Mouse (Mus musculus): ENCODE measurements around the gene Flvcr2. TPM values are rescaled to one million over a fixed set of nuclear protein-coding genes. Genes with fewer than 3 reads are reported as not detected.

Flvcr2 gene
- polyA plus RNA-seq, 1 experiment from 2014 or later: 0.85 TPM

DNA sequence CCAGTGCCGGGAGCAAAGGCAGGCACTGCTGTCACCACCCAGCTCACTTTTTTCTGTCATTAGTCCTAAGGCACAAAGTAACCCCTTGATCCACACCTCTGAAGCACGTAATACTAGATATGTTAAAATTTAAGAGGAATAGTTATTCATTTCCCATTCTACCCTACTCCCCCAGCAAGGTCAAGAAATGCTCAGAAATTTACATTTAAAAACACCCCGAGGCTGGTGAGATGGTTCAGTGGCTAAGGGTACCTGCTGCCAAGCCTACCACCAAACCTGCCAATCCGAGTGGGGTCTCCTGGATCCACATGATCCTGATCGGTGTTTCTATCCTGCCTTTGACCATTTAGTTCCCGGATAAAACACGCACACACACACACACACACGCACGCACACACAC, 3.5 kb downstream of the Flvcr2 start:
- WGBS: 93% methylated on average over 9 of the region's 9 CpGs
- H3K4me3 ChIP-seq: no peak overlapping the region
- H3K27me3 ChIP-seq (ENCODE audit: low read depth, poor library complexity, severe bottlenecking): peaks cover 30% of the 10 kb centered on the region
- H3K9me3 ChIP-seq (replicated peaks): no peaks in the 10 kb centered on the region
- no peaks in the 10 kb centered on the region for H3K36me3 ChIP-seq
- H3K4me1 ChIP-seq: peaks cover 17% of the 10 kb centered on the region
- DNase-seq (ENCODE audit: low spot score): no peak
- H3K27ac ChIP-seq (replicated peaks): no peak overlapping the region

DNA sequence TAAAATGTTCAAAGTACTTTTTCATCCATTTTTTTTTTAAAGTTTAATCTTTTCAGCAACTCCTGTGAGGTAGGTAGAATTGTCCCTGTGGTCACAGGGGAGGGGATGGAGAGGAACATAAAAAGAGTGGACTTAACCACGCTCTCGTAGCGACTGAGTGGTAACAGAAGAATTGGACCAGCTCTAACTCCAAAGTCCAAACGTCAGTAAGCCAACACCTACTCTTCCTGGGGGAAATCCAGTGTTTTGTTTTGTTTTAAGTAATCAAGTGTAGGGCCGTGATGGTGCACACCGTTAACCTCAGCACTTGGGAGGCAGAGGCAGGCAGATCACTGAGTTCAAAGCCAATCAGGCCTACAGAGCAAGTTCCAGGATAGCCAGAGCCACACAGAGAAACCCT, 5.8 kb downstream of the Flvcr2 start:
- no peak for DNase-seq (ENCODE audit: low spot score)
- H3K4me3 ChIP-seq: no peak overlapping the region
- no peak overlapping the region for H3K27ac ChIP-seq (replicated peaks)
- H3K36me3 ChIP-seq: no peaks in the 10 kb centered on the region
- H3K9me3 ChIP-seq (replicated peaks): no peaks in the 10 kb centered on the region
- H3K27me3 ChIP-seq (ENCODE audit: low read depth, poor library complexity, severe bottlenecking): peaks cover 12% of the 10 kb centered on the region
- 92% methylated on average over 6 of the region's 6 CpGs for WGBS
- H3K4me1 ChIP-seq: peaks cover 1% of the 10 kb centered on the region; the same call in 1 of the 2 replicates

DNA sequence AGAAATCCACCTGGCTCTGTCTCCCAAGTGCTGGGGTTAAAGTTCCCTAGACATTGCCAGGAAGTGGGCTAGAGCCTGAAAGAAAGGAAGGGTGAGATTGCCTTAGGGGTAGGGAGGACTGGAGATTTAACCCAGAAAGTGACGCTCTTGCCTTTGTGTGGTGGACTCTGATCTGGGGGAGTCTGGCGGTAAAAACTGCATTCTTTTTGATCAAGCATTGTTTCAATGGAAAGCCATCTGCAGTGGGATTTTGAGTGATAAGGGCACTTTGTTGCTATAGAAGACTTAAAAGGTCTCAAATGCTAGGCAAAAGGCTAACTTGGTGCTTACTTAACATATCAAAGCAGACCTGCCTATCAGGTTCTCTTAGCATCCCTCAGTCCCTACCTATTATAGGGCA, 6.9 kb downstream of the Flvcr2 start:
- Histone ChIP-seq H3K27ac (replicated peaks) (no peak overlapping the region), H3K9me3 (replicated peaks) (no peaks in the 10 kb centered on the region), H3K4me1 (no peaks in the 10 kb centered on the region), H3K36me3 (no peaks in the 10 kb centered on the region), H3K27me3 (ENCODE audit: low read depth, poor library complexity, severe bottlenecking) (peaks cover 1% of the 10 kb centered on the region; the same call in 1 of the 2 replicates), H3K4me3 (no peak overlapping the region)
- DNase-seq (ENCODE audit: low spot score): no peak
- WGBS: 51% methylated on average over 2 of the region's 2 CpGs

DNA sequence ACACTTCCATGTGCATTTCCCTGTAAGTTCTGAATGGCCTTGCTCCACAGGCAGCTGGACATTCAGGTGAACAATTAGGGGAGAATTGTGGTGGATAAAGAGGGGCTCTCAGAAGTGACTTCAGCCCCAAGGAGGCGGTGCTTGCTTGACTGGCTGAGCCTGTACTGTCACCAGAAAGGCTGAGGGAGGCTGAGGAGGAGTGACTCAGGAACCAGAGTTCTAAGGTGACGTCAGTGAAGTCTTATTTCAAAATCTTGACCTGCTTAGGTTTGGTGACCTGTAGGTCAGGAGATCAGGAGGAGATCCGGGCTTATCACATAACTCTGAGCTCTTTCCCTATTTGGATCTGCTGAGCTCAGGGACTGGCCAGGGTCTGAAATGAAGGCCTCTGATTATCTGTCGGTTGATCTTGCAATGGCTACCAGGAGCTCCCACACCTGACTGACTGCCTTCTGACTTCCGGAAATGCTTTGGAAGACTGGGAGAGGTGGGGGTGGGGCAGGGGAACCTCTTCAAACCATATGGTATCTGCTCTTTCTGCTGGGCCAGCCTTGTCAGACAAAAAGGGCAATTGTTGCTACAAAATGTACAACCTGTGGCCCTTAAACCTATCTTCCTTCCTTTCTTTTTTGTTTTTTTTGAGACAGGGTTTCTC, 8.4 kb downstream of the Flvcr2 start:
- H3K4me1 ChIP-seq: no peaks in the 10 kb centered on the region
- 68% methylated on average over 5 of the region's 5 CpGs for WGBS
- H3K36me3 ChIP-seq: no peaks in the 10 kb centered on the region
- H3K9me3 ChIP-seq (replicated peaks): no peaks in the 10 kb centered on the region
- no peaks in the 10 kb centered on the region for H3K27me3 ChIP-seq (ENCODE audit: low read depth, poor library complexity, severe bottlenecking)
- no peak overlapping the region for H3K4me3 ChIP-seq
- no peak for DNase-seq (ENCODE audit: low spot score)
- no peak overlapping the region for H3K27ac ChIP-seq (replicated peaks)

DNA sequence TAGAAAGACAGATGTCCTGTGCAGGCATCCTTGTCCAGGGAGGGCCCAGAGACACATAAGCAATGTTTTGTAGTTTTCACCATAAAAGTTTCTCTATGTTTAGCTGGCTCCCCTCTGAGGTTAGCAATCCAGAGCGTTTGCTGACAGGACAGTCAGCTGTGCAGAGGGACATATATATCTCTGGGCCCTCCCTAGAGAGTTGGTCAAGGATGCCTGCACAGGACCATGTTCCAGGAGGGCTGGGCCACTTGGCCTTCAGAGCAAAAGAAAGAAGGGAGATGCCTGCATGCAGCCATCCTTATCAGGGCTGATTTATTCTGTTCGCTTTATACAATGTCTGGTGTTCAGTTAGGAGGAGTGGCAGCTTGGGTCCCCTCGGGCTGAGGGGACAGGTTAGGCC, 10.1 kb downstream of the Flvcr2 start:
- DNase-seq (ENCODE audit: low spot score): no peak
- Histone ChIP-seq H3K9me3 (replicated peaks) (no peaks in the 10 kb centered on the region), H3K27me3 (ENCODE audit: low read depth, poor library complexity, severe bottlenecking) (no peaks in the 10 kb centered on the region), H3K27ac (replicated peaks) (no peak overlapping the region), H3K4me1 (no peaks in the 10 kb centered on the region), H3K36me3 (no peaks in the 10 kb centered on the region), H3K4me3 (no peak overlapping the region)
- 80% methylated on average over 3 of the region's 3 CpGs for WGBS

DNA sequence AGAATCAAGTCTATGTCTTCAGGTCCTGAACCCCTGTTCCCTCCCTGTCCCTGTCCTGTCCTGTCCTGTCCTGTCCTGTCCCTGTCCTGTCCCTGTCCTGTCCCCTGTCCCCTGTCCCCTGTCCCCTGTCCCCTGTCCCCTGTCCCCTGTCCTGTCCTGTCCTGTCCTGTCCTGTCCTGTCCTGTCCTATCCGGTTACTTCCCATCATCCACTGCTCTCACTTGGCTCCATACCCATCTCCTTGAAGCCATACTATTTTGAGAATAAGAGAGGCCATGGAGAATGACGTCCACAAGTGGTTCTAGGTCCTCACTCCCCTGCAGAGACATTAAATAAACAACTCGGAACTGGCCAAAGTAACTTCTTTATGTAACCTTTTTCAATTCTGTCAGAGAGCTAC, 10.7 kb downstream of the Flvcr2 start:
- Histone ChIP-seq H3K9me3 (replicated peaks) (no peaks in the 10 kb centered on the region), H3K36me3 (no peaks in the 10 kb centered on the region), H3K27me3 (ENCODE audit: low read depth, poor library complexity, severe bottlenecking) (no peaks in the 10 kb centered on the region), H3K4me3 (no peak overlapping the region), H3K4me1 (no peaks in the 10 kb centered on the region), H3K27ac (replicated peaks) (no peak overlapping the region)
- DNase-seq (ENCODE audit: low spot score): no peak
- 73% methylated on average over 3 of the region's 3 CpGs for WGBS

GRCm38 (mm10) chr12:85758741-85759140, 12.4 kb downstream of the Flvcr2 start:
- Histone ChIP-seq H3K4me1 (no peaks in the 10 kb centered on the region), H3K4me3 (no peak overlapping the region)
- 88% methylated on average over 8 of the region's 8 CpGs for WGBS

DNA sequence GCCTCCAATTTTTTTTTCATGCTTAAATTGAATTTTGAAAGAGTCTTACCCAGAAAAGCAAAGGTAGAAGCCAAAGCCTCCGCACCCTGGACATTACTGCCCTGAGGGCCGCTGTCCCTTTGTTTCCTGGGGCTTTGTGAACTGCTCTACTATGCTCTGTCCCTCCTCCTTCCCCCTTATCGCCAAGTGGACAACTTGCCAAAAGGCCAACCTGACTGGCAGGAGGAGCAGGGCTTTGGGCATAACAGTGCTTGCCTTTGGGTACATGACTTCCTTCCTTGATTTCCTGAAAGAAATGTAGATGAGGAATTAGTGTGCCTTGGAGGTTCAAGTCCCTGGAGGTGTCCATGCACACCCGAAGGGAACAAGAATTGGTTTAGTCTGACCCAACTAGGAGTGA, 15.1 kb downstream of the Flvcr2 start:
- Histone ChIP-seq H3K27me3 (ENCODE audit: low read depth, poor library complexity, severe bottlenecking) (no peaks in the 10 kb centered on the region), H3K4me3 (no peak overlapping the region), H3K4me1 (peaks cover 6% of the 10 kb centered on the region; the same call in 1 of the 2 replicates), H3K36me3 (no peaks in the 10 kb centered on the region), H3K27ac (replicated peaks) (no peak overlapping the region), H3K9me3 (replicated peaks) (no peaks in the 10 kb centered on the region)
- DNase-seq (ENCODE audit: low spot score): no peak
- WGBS: 88% methylated on average over 4 of the region's 4 CpGs

More at GRCm38 (mm10) chr12:85758741-85759140, 12.4 kb downstream of the Flvcr2 start:
- Histone ChIP-seq H3K27me3 (ENCODE audit: low read depth, poor library complexity, severe bottlenecking) (no peaks in the 10 kb centered on the region), H3K36me3 (no peaks in the 10 kb centered on the region), H3K9me3 (replicated peaks) (no peaks in the 10 kb centered on the region), H3K27ac (replicated peaks) (no peak overlapping the region)
- DNase-seq (ENCODE audit: low spot score): no peak

DNA sequence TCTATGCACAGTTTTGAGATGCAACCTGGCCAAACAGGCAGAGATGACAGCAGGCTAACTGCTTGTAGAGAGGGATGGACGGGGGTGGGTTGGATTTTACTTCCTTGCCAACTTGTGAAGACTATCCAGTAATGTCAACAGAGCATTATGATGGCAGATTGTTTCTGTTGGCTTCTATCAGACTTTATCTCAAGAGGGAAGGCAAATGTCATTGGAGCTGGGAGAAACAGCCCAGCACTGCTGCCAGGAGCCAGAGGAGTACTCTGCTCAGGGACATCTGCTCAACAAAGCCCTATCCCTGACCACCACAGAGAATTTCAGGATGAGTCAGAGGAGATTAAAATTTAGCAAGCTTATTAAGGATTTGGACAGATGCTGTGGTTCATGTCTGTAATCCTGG, 18.3 kb downstream of the Flvcr2 start:
- Histone ChIP-seq H3K27ac (replicated peaks) (no peak overlapping the region), H3K36me3 (no peaks in the 10 kb centered on the region), H3K4me1 (peaks cover 8% of the 10 kb centered on the region; the same call in 1 of the 2 replicates), H3K9me3 (replicated peaks) (no peaks in the 10 kb centered on the region), H3K27me3 (ENCODE audit: low read depth, poor library complexity, severe bottlenecking) (no peaks in the 10 kb centered on the region), H3K4me3 (no peak overlapping the region)
- 65% methylated on average over 1 of the region's 1 CpGs for WGBS
- no peak for DNase-seq (ENCODE audit: low spot score)

DNA sequence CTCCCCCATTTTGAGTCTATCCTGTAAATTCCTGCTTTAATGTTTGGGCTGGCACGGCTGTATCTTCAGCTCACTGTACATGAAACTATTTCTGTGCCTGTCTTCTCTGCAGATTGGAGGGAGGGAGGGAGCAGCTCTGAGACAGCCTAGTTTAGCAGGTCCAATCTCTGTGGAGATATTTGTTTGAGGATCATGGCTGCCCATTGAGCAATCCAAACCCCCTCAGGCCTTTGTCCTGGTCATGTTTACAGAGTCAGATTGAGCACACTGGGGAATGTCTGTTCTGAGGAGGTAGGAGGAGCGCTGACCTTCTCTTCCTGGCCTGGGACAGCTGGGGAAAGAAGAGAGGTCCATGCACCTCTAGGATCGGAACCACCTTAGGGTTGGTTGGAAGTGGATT, 19.9 kb downstream of the Flvcr2 start:
- Histone ChIP-seq H3K4me3 (no peak overlapping the region), H3K9me3 (replicated peaks) (no peaks in the 10 kb centered on the region), H3K27me3 (ENCODE audit: low read depth, poor library complexity, severe bottlenecking) (no peaks in the 10 kb centered on the region), H3K36me3 (no peaks in the 10 kb centered on the region), H3K27ac (replicated peaks) (no peak overlapping the region), H3K4me1 (peaks cover 8% of the 10 kb centered on the region; the same call in 1 of the 2 replicates)
- 77% methylated on average over 3 of the region's 3 CpGs for WGBS
- no peak for DNase-seq (ENCODE audit: low spot score)

DNA sequence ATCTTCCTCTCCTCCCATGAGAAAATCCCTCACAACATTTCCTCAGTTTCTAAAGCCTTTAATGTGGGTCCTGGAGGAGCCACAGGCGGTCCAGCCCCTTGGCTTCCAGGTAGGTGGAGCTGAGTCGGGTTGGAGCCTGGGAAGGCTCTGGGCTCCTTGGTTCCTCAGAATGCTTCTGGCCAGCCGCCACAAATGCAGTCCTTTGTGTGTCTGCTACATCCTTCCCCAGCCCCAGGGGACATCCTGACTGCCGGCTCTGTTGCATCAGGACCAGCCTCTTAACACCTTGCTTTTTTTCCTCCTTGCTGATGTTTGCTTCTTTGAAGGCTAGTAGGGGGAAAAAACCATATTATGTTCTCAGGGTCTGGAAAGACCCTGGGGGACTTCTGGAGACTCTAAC, 21.4 kb downstream of the Flvcr2 start:
- H3K4me3 ChIP-seq: no peak overlapping the region
- H3K27ac ChIP-seq (replicated peaks): no peak overlapping the region
- peaks cover 8% of the 10 kb centered on the region; the same call in 1 of the 2 replicates for H3K4me1 ChIP-seq
- no peaks in the 10 kb centered on the region for H3K9me3 ChIP-seq (replicated peaks)
- H3K27me3 ChIP-seq (ENCODE audit: low read depth, poor library complexity, severe bottlenecking): no peaks in the 10 kb centered on the region
- no peaks in the 10 kb centered on the region for H3K36me3 ChIP-seq
- no peak for DNase-seq (ENCODE audit: low spot score)
- 64% methylated on average over 4 of the region's 4 CpGs for WGBS

GRCm38 (mm10) chr12:85771356-85771755, 25.0 kb downstream of the Flvcr2 start:
- WGBS: 86% methylated on average over 3 of the region's 3 CpGs
- DNase-seq (ENCODE audit: low spot score): no peak
- Histone ChIP-seq H3K36me3 (no peaks in the 10 kb centered on the region), H3K4me3 (no peak overlapping the region), H3K27me3 (ENCODE audit: low read depth, poor library complexity, severe bottlenecking) (no peaks in the 10 kb centered on the region), H3K27ac (replicated peaks) (no peak overlapping the region), H3K9me3 (replicated peaks) (no peaks in the 10 kb centered on the region; the same call in 1 of the 2 replicates), H3K4me1 (peaks cover 4% of the 10 kb centered on the region; the same call in 1 of the 2 replicates)

- no peaks in the 10 kb centered on the region; the same call in 1 of the 2 replicates for H3K9me3 ChIP-seq (replicated peaks)
- no peak for DNase-seq (ENCODE audit: low spot score)
- WGBS: 84% methylated on average over 3 of the region's 3 CpGs
- no peaks in the 10 kb centered on the region for H3K36me3 ChIP-seq
- peaks cover 11% of the 10 kb centered on the region for H3K4me1 ChIP-seq
- no peak overlapping the region for H3K4me3 ChIP-seq
- no peak overlapping the region for H3K27ac ChIP-seq (replicated peaks)
- H3K27me3 ChIP-seq (ENCODE audit: low read depth, poor library complexity, severe bottlenecking): no peaks in the 10 kb centered on the region
These were observed 32.6 kb downstream of the Flvcr2 start for GRCm38 (mm10) chr12:85778962-85779361.
